Comparison of ENCODE assay signal across 8 mouse cellular contexts in genomic region chr3:117869324-117869715, GRCm38 (mm10). TPM values are rescaled to one million over a fixed set of nuclear protein-coding genes. Genes with fewer than 3 reads are reported as not detected.
DNase-seq lines count a peak whose midpoint lies in the region; ATAC-seq and TF ChIP-seq lines count a peak whose summit lies in the region.

No protein-coding gene starts in this region.

- H3K9me3 ChIP-seq in embryonic facial prominence, embryonic 12.5 days = no peaks in the 10 kb centered on the region
- no peaks in the 10 kb centered on the region for H3K9me3 ChIP-seq in midbrain, postnatal 0 days (ENCODE audit: low read length)

- H3K9ac ChIP-seq in embryonic facial prominence, embryonic 12.5 days = peak overlapping the region; percentile 68
- peak overlapping the region; percentile 67 for H3K9ac ChIP-seq in midbrain, postnatal 0 days (replicated peaks; ENCODE audit: low read length, poor library complexity, severe bottlenecking)

- H3K27me3 ChIP-seq in embryonic facial prominence, embryonic 12.5 days = no peaks in the 10 kb centered on the region
- H3K27me3 ChIP-seq in midbrain, postnatal 0 days (ENCODE audit: insufficient read depth, low read length) = no peaks in the 10 kb centered on the region

- peak; percentile 15 for DNase-seq in kidney, adult 18-20 months
- DNase-seq in kidney, postnatal 25 days = no peak
- DNase-seq in kidney, adult 9 months = peak; percentile 55
- DNase-seq in midbrain, postnatal 0 days (ENCODE audit: low spot score) = no peak
- no peak for DNase-seq in ovary, postnatal 14 days (ENCODE audit: low spot score)
- no peak for DNase-seq in urinary bladder, postnatal 25 days (ENCODE audit: low spot score)
- no peak for DNase-seq in urinary bladder, postnatal 10 days (ENCODE audit: low spot score)

- no peak for TF ChIP-seq CTCF in midbrain, postnatal 0 days (IDR thresholded peaks at IDR 0.05)

- H3K4me1 ChIP-seq in embryonic facial prominence, embryonic 12.5 days = no peaks in the 10 kb centered on the region
- H3K4me1 ChIP-seq in midbrain, postnatal 0 days (ENCODE audit: insufficient read depth, low read length) = no peaks in the 10 kb centered on the region; the same call in 1 of the 2 replicates

- H3K4me2 ChIP-seq in embryonic facial prominence, embryonic 12.5 days (replicated peaks) = peak overlapping the region; percentile 68
- peak overlapping the region; percentile 77 for H3K4me2 ChIP-seq in midbrain, postnatal 0 days (ENCODE audit: low read depth, low read length, poor library complexity, severe bottlenecking)

- 10% methylated on average over 2 of the region's 2 CpGs for WGBS in embryonic facial prominence, embryonic 12.5 days
- 27% methylated on average over 2 of the region's 2 CpGs for WGBS in midbrain, postnatal 0 days

- H3K27ac ChIP-seq in embryonic facial prominence, embryonic 12.5 days = peak overlapping the region; percentile 65
- H3K27ac ChIP-seq in midbrain, postnatal 0 days (ENCODE audit: low read depth, low read length) = peak overlapping the region; percentile 67; the same call in 1 of the 2 replicates

- ATAC-seq in embryonic facial prominence, embryonic 12.5 days (ENCODE audit: insufficient number of reproducible peaks, insufficient read depth, low FRiP score, low TSS enrichment) = no peak
- no peak for ATAC-seq in midbrain, postnatal 0 days (ENCODE audit: low FRiP score)

- H3K36me3 ChIP-seq in embryonic facial prominence, embryonic 12.5 days = no peaks in the 10 kb centered on the region
- H3K36me3 ChIP-seq in midbrain, postnatal 0 days (ENCODE audit: insufficient read depth, low read length) = no peaks in the 10 kb centered on the region

- H3K4me3 ChIP-seq in embryonic facial prominence, embryonic 12.5 days = peak overlapping the region; percentile 58
- H3K4me3 ChIP-seq in midbrain, postnatal 0 days (ENCODE audit: low read depth, low read length) = peak overlapping the region; percentile 65

RNA-seq across cellular contexts. Expression of gene Snx7, which starts 0.6 kb away (rescaled TPM):
- polyA plus RNA-seq in embryonic facial prominence, embryonic 12.5 days (2016; fragmentation: Nextera tagmentation; extraction: Ambion mirVana) = 17.9 and 19.5 TPM in 2 replicates
- 10.1 and 10.9 TPM in 2 replicates for total RNA-seq in midbrain, postnatal 0 days (2014; rRNA removed)
- polyA plus RNA-seq in midbrain, postnatal 0 days (2015; fragmentation: Nextera tagmentation; extraction: Ambion mirVana) = 12.6 and 13.0 TPM in 2 replicates

Comparison
In these comparisons a context has a peak if more than half of its experiments do, and no peak if none do; other contexts are left out.
1. DNase-seq: peak in kidney, adult 18-20 months (single experiment) and kidney, adult 9 months (single experiment); none in kidney, postnatal 25 days (0 of 2), midbrain, postnatal 0 days (single experiment), ovary, postnatal 14 days (single experiment), urinary bladder, postnatal 25 days (single experiment) and urinary bladder, postnatal 10 days (single experiment).